Mouse (Mus musculus) layer of hippocampus, postnatal 25 days (tissue): Measurements from ENCODE around the gene Arl4d. TPM values are rescaled to one million over a fixed set of nuclear protein-coding genes. Genes with fewer than 3 reads are reported as not detected.

Experiments
- DNase-seq, 2 experiments: peaks; one replicate each; pipeline ENCODE4 v3.0.0; 2022; ENCODE audit warnings: mixed read lengths in 2 of 2, low spot score in 1 of 2; ENCODE audit errors: extremely low spot score in 1 of 2
- total RNA-seq, 2 experiments: library from RNA; stranded (reverse); gene quantifications; 2 replicates each; pipeline ENCODE4 v1.2.3; 2021

Arl4d gene
- total RNA-seq, 2 experiments from 2014 or later, result 10.4 to 11.9 TPM

- DNase-seq, result no peak
Measured at GRCm38 (mm10) chr11:101708482-101708881, 43.1 kb downstream of the Arl4d start.

GRCm38 (mm10) chr11:101712811-101713210, 47.5 kb downstream of the Arl4d start:
- DNase-seq, result no peak

- no peak for DNase-seq
Measured at GRCm38 (mm10) chr11:101714012-101714411, 48.7 kb downstream of the Arl4d start.

Other genes with a start within 250 kb of the Arl4d start
- gene Aarsd1, start 247.9 kb upstream of the Arl4d start, total RNA-seq, result 10 to 100 TPM; 43.9 to 48.9 TPM
- 1 to 10 TPM; 4.5 to 6.5 TPM for gene Gm27029, start 240.7 kb upstream of the Arl4d start, total RNA-seq
- gene Rundc1, start 240.5 kb upstream of the Arl4d start, total RNA-seq, result 10 to 100 TPM; 30.7 to 33.2 TPM
- gene Ptges3l, start 240.2 kb upstream of the Arl4d start, total RNA-seq, result 1 to 10 TPM; 1.3 to 1.4 TPM
- gene Rpl27, start 223.2 kb upstream of the Arl4d start, total RNA-seq, result 10 to 100 TPM; 50.0 to 52.5 TPM
- gene Ifi35, start 217.1 kb upstream of the Arl4d start, total RNA-seq, result 1 to 10 TPM; 1.9 to 2.2 TPM
- gene Rnd2, start 200.5 kb upstream of the Arl4d start, total RNA-seq, result 100 to 1,000 TPM; 145 to 159 TPM
- gene Vat1, start 199.3 kb upstream of the Arl4d start, total RNA-seq, result 10 to 100 TPM; 33.2 to 36.0 TPM
- gene Brca1, start 113.6 kb upstream of the Arl4d start, total RNA-seq, result 1 to 10 TPM in 1 of 2 experiments, under 1 TPM in 1; 0.94 to 1.1 TPM
- gene Nbr1, start 113.4 kb upstream of the Arl4d start, total RNA-seq, result 100 to 1,000 TPM; 128 to 142 TPM
- 1 to 10 TPM in 1 of 2 experiments, under 1 TPM in 1; 0.63 to 1.1 TPM for gene Tmem106a, start 83.3 kb upstream of the Arl4d start, total RNA-seq
- not detected for gene Gm11634, start 66.3 kb upstream of the Arl4d start, total RNA-seq
- gene Rdm1, start 38.3 kb upstream of the Arl4d start, total RNA-seq, result 1 to 10 TPM; 8.1 to 8.2 TPM
- 10 to 100 TPM; 34.3 to 37.2 TPM for gene Dhx8, start 67.4 kb downstream of the Arl4d start, total RNA-seq
- 10 to 100 TPM; 14.9 to 18.3 TPM for gene Etv4, start 119.8 kb downstream of the Arl4d start, total RNA-seq
- 1 to 10 TPM in 1 of 2 experiments, under 1 TPM in 1; 0.85 to 1.0 TPM for gene Meox1, start 228.8 kb downstream of the Arl4d start, total RNA-seq